Mouse (Mus musculus): ENCODE results near the gene Slc25a17.

Slc25a17 gene

DNA sequence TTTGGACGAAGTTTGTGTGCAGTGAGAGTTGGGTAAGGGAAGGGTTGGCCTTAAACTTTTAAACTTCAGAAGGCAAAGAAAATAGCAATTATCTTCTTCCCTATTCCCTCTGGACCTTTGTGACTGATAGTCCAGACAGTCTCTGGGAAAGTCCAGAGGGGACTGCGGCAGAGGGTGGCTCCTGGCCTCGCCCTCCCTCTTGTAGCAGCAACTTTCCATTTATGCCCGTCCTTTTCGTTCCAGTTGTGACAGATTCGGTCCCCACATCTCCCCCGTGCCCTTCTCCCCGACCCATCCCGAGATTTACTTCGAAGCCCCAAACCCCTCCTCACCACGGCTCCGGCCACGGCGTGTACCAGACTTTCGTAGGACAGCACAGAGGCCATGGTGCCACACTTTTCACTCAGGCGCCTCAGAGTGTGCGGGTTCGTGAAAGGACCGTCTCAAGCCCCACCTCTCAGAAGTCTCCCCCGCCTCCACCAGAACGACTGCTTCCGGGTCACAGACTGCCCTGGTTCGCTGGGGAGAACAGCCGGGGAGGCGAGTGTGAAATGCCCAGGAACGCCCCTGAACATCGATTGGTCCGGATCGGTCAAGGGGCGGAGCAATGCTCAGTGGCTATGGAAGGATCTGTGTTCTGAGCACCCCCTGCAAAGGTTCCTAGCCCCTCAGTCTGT lies at the start of gene Slc25a17:
Gene Slc25a17 (minus strand): TSS at position 468 of the 677 bp plus-strand sequence.
- peak; percentile 92 for DNase-seq

DNA sequence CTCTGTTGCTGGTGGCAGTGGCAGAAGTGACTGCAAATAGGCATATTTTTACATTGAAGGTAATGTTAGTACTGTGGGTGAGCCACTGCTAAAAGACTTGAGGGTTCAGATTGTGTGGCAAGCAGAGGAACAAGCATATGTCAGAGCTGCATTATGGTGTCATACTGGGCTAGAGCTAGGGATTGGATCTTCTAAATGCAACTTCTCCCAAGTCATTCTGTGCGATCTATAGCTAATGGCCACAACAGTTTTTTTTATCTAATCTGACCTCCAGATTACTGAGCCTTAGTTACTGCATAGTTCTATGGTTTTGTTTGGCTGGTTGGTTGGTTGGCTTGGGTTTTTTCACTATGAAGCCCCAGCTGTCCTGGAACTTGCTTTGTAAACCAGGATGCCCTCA lies 47.6 kb upstream of the Slc25a17 start, which contains the start of gene Dnajb7:
Gene Dnajb7 (minus strand): TSS at position 101 of the 400 bp plus-strand sequence.
- DNase-seq = no peak

DNA sequence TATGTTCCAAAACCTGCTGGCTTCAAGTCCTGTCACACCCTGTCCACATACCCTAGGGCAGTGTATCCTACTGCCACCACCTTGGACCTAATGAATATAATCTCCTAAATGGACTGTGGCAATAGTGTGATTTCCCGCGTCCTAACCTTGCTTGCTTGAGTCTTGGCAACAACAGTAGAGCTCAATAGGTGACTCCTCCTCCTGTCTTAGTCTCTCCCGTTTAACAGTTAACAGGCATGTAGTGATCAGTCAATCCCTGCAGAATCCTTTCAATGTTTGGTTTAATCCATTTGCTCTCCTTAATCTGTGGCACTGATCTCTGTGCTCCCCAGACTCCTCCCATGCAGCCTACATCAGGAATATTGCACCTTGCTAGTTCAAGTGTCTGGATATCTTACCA lies 44.4 kb upstream of the Slc25a17 start:
- DNase-seq = no peak

DNA sequence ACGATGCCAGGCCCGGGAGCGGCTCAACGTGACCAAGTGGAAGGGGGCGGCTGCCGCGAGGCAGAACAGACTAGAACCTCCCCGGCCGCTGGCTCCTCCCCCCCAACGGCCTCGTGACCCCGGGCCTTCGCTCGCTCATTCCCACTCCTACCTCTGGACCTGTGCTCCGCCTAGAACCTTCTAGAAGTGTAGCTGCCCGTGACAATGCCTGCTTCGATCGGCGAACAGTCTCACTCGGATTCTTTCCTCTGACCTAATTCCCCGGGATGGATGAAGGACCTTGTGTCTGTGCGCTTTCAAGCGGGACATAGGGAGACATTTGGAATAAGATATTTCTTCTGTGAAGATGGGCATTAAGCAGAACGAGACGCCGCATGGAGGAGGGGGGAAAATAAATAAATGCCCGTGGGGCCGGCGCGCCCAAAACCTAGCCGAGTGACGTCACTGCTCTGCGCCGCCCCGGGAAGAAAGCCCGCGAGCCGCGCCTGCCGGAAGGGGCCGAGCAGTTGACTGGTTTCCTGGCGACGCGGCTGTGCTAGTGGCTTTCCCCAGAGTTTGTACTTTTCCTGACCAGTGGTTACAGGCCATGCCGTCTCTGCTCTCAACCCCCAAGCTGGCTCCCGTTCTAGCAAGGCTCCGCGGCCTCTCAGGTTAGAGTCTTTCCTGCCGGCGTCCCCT lies 39.2 kb upstream of the Slc25a17 start, which contains the start of the genes St13 and Xpnpep3:
Gene St13 (minus strand): TSS at position 440 of the 678 bp plus-strand sequence.
Gene Xpnpep3 (plus strand): TSS at position 501 of the 678 bp plus-strand sequence.
- peak; percentile 98 for DNase-seq

DNA sequence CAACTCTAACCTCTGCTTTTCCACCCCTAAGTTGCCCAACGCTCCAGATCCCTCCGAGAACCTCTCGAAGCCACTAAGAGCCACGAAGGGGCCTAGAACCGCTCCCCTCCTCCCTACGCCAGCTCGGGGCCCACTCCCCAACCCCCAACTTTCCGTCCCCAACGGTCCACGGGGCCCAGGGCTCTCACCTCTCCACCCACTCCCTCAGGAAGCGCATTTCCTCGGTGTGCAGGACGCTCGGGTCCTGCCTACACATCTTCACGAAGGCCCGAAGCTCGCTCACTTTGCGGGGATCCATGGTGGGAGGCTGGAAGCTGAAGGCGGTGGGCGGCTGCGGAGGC lies 38.7 kb upstream of the Slc25a17 start:
- no peak for DNase-seq

DNA sequence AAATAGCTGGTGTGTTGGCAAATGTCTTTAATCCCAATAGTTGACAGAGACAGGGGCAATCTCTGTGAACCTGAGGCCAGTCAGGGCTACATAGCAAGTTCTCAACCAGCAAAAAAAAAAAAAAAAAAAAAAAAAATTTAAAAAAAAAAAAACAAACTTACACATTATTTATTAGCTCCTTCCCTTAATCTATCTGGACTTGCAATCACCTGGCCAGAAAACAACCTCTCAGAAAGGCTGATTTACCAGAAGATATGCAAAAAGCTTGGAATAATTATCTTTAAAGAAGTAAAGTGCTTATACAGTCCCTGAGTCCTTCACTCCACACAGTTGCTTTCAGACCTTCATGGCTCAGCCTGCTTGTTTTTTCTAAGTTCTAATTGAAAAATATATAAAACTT lies 37.6 kb upstream of the Slc25a17 start:
- DNase-seq = no peak

DNA sequence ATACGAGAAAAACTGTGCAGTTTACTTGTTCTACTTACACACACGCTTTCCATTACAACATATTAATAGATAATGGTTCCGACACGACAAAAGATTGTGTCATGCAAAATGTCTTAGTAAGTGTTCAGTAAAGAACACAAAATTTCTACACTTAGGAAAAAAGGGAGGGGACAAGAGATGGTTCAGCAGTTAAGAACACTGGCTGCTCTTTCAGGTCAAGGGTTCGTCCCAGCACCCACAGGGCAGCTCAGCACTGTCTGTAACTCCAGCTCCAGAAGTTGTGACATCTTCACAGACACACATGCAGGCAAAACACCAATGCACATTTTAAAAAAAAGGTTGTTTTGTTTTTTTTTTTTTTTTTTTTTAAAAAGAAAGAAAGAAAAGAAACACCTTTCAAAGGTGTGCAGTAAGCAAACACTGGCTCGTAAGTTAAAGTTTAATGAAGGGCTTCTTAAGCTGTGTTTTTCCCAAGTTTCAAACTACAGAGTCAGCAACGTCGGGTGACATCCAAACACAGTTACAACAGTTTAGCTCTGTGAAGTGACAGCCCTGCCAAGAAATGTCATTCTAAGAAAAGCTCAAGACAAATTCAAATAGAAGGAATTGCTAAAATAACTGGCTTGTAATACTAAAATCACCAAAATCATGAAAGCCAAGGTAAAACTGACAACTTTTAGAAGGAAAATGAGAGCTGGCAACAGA lies 33.8 kb upstream of the Slc25a17 start:
- DNase-seq = no peak

DNA sequence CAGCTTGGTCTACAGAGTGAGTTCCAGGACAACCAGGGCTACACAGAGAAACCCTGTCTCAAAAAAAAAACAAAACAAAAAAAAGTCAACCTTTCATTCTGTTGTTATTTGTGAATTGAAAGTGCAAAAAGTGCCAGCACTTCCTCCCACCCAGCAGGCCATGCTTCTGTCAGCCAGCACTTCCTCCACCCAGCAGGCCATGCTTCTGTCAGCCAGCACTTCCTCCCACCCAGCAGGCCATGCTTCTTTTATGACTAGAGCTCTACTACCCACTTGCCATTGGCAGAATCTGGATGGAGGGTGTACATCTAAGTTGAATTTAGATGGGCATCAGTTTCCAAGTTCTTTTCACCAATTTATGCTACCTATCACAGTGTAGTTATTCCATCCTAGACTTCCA lies 32.4 kb upstream of the Slc25a17 start:
- peak; percentile 16 for DNase-seq

DNA sequence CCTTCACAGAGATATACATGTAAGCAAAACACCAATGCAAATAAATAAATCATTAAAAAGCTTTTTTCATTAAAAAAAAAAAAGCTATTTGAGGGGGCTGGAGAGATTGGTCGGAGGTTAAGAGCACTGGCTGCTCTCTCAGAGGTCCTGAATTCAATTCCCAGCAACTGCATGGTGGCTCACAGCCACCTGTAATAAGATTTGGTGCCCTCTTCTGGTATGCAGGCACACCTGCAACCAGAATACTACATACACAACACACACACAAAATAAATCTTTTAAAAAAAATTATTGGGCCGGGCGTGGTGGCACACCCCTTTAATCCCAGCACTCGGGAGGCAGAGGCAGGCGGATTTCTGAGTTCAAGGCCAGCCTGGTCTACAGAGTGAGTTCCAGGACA lies 25.7 kb upstream of the Slc25a17 start:
- DNase-seq = no peak

DNA sequence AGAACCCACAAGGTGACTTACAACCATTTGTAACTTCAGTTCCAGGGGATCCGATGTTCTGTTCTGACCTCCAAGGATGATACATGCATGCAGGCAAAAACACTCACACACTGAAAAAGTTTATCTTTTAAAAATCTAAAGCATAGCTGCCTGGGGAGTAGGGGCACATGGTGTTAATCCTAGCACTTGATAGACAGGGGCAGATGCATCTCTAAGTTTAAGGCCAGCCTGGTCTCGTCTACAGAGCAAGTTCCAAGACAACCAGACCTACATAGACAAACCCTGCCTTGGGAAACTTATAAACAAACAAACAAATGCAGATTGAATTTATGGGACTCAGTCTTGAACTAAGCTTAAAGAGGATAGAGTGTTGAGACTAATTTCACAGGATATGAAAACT lies 18.2 kb upstream of the Slc25a17 start:
- DNase-seq = no peak

DNA sequence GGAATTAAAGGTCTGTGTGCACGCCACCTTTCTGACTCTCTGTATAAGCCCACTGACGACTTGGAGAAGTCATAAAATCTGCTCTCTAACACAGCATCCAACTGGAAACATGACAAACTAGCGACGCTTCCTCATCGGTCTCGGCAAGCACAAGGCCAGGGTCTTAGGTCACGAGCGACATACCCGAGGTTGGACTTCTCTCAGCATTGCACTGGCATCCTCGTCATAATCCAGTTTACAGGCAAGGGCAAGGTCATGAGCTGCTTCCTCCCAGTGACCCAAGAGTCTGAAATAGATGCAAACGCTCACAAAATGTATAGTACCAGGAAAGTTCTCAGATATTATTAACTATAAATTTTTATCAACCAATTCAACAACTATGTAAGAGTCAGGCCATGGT lies 14.0 kb upstream of the Slc25a17 start:
- DNase-seq = no peak

DNA sequence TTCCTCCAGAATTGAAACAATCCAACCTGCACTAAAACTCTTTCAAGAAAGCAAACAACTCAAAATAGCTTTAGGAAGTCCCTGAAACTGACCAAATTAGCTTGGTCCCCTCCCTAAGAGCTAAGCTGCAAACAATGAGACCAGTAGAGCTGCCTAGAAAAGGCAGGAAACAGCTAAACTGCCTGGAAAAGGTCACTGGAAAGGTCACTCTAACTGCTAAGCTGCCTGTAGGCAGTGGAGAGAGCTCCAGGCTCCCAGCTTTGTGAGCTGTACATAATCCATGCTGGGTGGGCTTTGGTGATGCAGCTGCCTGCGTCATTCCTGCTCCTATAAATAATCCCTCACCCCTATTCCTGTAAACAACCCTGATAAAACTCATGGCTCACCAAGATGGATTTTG lies 9.7 kb upstream of the Slc25a17 start:
- DNase-seq = no peak

DNA sequence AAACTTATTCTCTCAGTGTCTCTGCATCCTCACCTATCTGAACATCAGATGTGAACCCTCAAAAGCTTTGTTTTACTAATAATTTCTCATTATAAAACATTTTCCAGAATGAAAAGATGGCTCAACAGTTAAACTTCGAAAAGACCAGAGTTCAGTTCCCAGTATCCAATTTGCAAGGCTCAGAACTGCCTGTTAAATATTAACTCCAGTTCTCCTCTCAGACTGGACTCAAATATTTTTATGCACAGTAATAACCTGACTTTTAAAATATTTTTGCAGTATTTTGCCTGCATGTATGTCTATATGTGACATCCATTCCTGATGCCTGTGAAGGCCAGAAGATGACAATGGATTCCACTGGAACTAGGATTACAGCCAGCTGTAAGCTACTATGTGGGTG lies 8.0 kb upstream of the Slc25a17 start:
- DNase-seq = no peak

DNA sequence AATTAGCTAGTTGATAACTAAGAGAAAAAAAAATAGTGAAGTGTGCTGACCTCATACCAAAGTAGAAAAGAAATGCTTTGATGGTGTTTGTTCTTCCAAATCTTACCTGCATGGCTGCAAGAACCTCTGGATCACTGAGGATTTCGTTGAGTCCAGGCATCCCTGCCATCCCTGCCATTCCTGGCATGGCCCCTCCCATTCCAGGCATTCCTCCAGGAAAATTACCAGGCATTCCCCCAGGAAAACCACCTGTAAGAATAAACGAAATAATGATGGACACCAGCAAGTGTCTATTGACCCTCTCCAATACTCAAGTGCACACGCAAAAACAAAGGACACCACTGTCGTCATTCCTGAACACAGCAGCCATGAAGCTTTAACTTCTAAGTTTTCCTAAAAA lies 5.6 kb upstream of the Slc25a17 start:
- DNase-seq = no peak

DNA sequence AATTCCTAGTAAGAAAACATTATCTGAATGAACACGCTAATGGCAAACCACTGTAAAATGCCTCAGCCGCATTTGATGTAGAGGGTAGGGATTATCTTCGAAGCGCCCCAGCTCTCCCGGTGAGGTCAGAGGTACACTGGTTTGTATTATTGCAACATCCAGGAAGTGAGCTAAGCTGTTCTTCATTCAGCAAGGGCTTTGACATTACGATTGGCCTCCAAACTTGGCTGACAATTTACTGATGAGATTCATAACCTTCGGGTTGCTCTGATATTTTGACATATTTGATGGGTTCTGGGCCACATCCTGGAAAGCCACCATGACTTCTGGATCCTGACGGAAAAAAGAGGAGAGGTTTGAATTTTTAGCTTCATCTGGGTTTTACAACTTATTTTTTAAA lies 4.6 kb upstream of the Slc25a17 start:
- DNase-seq = no peak

DNA sequence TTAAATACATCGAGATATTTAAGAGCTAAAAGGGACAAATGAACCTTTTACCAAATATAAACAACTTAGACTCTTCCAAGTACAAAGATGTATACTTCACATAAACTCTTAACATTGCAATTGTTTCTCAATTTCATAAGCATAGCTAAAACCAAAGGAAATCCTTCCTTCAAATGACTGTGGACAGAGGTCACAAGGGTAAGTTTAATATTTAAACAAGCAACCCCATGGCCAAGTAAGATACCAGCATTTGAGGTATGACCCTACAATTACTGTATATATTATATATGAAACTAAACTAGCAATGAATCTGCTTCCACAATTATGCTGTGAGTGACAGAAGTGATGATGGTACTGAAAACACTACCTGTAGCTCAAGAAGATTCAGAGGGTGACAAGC lies 3.7 kb upstream of the Slc25a17 start:
- no peak for DNase-seq

DNA sequence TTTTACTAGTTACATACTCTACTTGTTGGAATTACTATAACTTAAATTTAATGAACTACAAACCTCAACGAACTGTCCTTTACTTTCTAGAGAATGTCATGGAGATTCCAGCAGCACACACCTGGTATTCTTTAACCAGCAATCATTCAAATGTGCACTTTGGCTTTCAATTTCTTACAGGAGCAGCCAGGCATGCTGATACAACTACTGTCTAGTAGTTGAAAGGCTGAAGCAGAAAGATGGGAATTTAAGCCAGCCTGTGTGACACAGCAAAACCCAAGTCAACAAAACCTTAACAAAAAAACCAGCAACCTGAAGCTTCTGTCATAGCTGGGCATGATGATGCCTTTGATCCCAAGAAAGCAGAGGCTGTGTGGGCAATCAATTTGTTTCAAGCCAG lies 1.9 kb upstream of the Slc25a17 start:
- DNase-seq = no peak

DNA sequence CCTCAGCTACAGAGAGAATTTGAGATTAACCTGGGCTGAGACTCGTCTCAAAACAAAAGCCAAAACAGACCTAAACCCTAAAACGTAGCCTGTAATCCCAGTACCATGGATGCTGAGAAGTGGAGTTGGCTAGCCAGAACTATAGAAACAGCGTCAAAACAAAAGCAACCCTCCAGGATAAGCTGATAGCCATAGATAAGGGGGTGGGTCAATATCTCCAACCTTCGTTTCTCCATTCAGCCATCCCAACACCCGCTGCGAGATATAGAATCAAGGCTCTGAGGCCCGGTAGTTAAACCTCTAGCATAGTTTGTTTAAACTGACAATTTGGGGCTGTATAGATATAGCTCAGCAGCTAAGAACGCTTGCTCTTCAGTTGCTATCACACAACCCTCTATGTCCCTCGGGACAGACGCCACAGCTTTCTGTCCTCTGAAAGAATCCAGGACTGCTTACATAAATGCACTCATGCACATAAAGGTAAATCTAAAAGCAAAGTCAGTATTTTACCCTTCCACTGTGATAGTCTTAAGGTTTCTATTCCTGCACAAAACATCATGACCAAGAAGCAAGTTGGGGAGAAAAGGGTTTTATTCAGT lies 904 bp upstream of the Slc25a17 start:
- no peak for DNase-seq

DNA sequence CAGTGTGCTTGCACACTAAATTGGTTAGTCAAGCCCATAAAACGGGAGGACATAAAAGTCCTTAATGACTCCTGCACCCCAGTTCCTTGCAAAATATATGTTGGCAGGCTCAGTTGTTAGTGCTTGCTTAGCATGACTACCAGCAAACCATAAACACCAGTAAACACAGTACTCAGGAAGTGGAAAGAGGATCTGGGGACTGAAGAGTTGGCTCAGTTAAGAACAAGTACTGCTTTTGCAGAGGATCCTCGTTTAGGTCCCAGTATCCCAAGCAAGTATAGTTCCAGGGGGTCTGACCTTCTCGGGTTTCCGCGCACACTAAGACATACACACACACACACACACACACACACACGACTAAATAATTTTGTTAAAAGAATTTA lies 401 bp upstream of the Slc25a17 start:
- no peak for DNase-seq

DNA sequence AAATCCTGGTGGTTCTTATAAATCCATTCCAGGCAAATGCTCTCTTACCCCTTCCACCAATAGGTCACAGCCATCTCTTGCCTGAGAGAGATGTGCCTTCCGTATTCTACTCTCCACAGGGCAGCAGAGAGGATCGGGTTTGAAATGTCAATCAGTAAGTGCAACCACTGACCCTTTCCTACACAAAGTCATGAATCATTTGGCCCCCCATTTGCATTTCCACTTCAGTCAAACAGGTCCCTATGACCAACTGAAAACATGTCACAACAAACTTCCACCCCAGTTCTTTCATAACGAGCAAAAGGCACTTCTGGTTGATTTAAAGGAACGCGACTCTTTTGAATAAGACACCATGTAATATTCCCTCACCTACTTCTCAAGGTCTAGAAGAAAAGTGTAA lies 1.2 kb downstream of the Slc25a17 start:
- no peak for DNase-seq

DNA sequence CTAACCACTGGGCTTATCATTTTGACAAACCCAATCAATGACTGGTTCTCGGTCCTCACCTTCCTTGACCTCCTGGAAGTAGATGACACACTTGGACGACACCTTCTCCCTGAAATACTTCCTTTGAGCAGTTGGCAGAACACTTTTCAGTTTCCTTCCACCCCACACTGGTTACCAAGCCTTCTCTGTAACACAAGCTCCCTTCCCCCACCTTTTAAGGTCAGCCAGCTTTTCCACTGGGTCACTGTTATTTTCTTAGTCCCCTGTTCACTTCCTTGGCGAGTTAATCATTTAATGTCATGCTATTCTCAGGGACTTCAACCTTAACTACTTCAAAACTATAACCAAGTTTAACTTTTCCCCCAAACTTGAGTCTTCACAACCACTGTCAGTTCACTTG lies 1.7 kb downstream of the Slc25a17 start:
- no peak for DNase-seq

DNA sequence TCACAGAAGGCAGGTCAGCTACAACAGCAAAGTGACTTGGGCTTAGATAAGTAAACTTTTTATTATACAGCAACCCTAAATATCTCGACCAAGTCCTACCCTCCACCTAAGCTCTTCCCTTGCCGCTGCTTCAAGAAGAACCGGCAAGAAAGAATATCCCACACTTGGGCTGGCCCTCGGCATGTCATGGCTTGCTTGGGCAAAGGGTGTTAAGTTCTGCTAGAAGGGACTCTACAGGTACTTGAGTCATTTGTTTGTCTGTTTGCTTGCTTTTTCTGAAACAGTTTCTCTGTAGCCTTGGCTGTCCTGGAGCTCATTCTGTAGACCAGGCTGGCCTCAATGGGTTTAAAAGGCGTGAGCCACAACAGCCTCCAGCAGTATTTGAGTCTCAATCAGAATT lies 3.7 kb downstream of the Slc25a17 start:
- DNase-seq = no peak

DNA sequence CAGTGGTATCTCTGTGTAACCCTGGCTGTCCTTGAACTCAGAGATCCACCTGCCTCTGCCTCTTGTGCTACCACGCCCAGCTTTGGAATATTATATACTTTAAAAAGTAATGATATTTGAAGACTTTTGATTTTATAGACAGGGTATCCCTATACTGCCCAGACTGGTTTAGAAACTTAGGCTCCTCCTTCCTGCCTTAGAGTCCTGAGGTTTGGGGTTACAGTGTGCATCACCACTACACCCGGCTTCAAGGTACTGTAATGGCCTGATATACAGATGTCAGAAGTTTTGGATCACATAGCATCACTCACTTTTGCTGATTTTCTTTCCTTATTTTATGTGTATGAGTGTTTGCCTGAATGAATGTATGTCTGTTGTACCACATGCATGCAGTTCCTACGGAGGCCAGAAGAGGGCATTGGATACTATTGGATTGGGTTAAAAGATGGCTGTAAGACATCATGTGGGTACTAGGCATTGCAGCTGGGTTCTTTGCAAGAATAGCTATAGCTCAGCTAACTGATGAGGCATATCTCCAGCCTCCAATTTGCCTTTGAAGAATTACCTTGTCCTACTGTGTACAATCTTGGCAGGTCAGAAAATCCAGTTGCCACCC lies 5.4 kb downstream of the Slc25a17 start:
- DNase-seq = peak; percentile 33

All from right cerebral cortex, postnatal 14 days (tissue).